Mouse (Mus musculus): ENCODE measurements at regions not wholly inside any gene's neighbourhood (a gene's known extent, or its start where the extent isn't known, plus 50 kb on each side); places are given as distances from the start of the nearest gene placed in this dataset.

GRCm38 (mm10) chr17:80831686-80832085, 103.4 kb upstream of the Map4k3 start:
- DNase-seq (ENCODE audit: low spot score): no peak
- intact Hi-C loops (cut with DNase I): no loop called here

- intact Hi-C loops (cut with DNase I): loop anchor here (2.0 to 5.0 kb wide), 3 partner anchors 101 to 153 kb away; partner anchors contain the start of gene Map4k3
- no peak for DNase-seq (ENCODE audit: low spot score)
These were observed 99.6 kb upstream of the Map4k3 start for GRCm38 (mm10) chr17:80827896-80828295.

DNA sequence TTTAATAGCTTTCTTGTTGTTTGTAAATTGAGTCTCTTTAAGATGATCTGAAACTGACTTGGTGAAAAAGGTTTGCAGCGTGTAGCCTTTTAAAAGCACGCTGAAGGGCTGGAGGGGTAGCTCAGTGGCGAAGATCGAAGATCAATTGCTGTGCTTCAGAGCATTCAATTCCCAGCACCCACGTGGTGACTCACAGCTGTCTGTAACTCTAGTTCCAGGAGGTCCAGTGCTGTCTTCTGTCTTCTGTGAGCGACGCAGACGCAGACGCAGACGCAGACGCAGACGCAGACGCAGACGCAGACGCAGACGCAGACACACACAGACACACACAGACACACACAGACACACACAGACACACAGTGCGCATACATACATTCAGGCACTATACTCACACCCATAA, 99.1 kb upstream of the Map4k3 start:
- DNase-seq (ENCODE audit: low spot score): no peak
- intact Hi-C loops (cut with DNase I): loop anchor here (5.0 kb wide), 2 partner anchors 100 to 105 kb away; partner anchors contain the start of gene Map4k3

DNA sequence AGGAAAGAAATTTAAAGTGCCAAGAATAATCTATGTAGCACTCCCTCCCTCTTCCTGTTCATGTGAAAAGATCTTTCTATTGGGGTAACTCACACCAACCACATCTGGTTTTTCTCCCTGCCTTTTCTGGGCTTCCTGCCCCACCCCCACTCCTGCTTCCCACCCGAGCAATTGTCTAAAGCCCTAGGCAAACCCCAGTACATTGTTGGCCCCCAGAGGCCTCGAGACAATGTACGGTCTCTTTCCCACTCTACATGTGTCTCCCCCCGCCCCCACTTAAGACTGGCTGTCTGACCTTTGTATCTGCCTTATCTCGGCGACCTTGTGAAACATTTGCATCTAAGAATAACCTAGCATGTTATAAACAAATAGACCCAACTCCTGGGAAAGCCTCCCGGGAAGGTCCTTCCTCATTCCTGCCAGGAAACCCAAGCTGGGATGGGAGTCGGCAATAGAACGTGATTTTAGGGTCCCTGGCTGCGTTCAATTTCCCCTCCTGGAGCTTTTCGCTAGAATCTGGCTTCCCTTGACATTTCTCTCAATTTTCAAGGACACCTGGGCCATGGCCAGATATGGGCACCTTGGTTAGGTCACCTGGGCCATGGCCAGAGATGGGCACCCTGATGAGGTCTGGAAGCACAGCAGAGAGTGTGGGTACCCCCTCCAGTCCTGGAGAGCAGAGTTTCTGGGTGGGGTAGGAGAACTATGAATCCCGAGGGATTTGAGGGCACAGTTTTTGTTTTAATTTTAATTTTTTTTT, 97.9 kb upstream of the Map4k3 start:
- intact Hi-C loops (cut with DNase I): loop anchor here (1.0 to 5.0 kb wide), 3 partner anchors 24 to 106 kb away; partner anchors contain the start of gene Map4k3
- DNase-seq (ENCODE audit: low spot score): peak; percentile 52

GRCm38 (mm10) chr17:80825518-80825901, 97.2 kb upstream of the Map4k3 start:
- no peak for DNase-seq (ENCODE audit: low spot score)
- intact Hi-C loops (cut with DNase I): loop anchor here (5.0 kb wide), 2 partner anchors 98 to 107 kb away; partner anchors contain the start of gene Map4k3

DNA sequence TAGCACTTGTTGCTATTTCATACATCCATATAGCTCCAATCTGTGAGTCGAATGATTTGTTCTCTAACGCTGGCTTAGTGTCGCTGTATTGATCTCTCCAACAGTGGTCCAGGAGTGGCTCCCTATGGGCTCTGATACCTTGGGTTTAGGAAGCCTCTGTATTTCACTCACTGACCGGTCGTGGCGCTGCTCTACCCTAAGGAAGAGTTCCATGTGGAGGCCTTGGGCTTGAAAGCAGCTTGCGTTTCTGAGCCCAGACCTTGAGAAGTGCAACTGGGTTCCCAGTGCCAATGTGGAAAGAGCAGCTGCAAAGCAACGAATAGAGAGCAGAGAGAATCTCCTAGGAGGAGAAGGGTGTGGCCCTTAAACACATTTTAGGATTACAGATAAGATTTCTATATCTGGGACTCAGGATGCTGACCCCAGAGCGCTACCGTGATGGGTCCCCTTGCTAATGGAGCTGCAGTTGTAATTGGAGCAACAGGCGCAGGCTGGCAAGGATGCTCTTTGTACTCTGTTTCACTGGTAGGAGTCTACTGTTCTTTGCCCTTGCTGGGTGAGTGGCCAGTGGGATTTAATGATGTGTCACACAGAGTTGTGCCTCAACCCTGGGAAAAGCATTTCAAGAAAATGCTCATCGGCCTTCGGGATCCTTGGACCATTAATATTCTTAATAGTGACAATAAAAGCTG, 96.7 kb upstream of the Map4k3 start:
- DNase-seq (ENCODE audit: low spot score): no peak
- intact Hi-C loops (cut with DNase I): loop anchor here (5.0 kb wide), 2 partner anchors 98 to 107 kb away; partner anchors contain the start of gene Map4k3

GRCm38 (mm10) chr17:80824261-80824660, 96.0 kb upstream of the Map4k3 start:
- intact Hi-C loops (cut with DNase I): no loop called here

GRCm38 (mm10) chr17:80820888-80821287, 92.6 kb upstream of the Map4k3 start:
- intact Hi-C loops (cut with DNase I): no loop called here
- DNase-seq (ENCODE audit: low spot score): no peak

More at GRCm38 (mm10) chr17:80824261-80824660, 96.0 kb upstream of the Map4k3 start:
- no peak for DNase-seq (ENCODE audit: low spot score)

GRCm38 (mm10) chr17:80818477-80819028, 90.3 kb upstream of the Map4k3 start:
- DNase-seq (ENCODE audit: low spot score): no peak
- intact Hi-C loops (cut with DNase I): no loop called here

DNA sequence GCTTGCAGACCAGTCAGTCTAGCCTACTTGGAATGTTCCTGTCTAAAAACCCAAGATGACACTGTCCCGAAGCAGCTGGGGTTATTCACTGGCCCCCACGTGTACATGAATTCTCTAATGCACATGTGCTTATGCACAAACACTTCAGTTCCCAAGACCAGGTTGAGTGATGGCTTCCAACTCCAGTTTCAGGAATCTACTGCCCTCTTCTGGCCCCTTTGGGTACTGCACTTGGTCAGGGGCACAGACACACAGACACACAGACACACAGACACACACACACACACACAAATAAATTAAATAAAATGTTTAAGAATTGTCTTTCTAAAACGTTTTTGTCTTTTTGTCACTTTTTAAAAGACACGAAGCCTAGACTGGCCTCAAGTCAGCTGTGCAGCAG, 87.5 kb upstream of the Map4k3 start:
- intact Hi-C loops (cut with DNase I): loop anchor here (2.0 kb wide), 1 partner anchor 195 kb away; no protein-coding TSS in a partner anchor
- no peak for DNase-seq (ENCODE audit: low spot score)

DNA sequence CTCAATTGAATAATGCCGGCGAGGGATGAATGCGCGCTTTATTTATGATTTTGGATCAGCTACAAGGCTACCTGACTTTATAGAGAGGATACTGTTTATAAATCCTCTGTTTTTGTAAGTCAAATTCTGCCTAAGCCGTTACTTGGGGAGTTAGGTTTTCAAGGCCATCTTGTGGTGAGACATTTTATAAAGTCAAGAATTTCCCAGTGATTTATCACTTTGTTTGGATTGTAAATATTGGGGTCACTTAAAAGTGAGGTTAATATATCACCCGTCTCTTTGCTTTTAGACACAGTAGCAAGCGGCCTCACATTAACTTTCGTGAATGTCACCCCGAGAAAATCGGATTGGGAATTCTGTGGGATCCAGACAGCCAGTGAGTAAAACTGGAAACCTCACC, 84.9 kb upstream of the Map4k3 start:
- DNase-seq (ENCODE audit: low spot score): no peak
- intact Hi-C loops (cut with DNase I): loop anchor here (5.0 kb wide), 1 partner anchor 131 kb away; no protein-coding TSS in a partner anchor

GRCm38 (mm10) chr17:80809275-80809674, 81.0 kb upstream of the Map4k3 start:
- intact Hi-C loops (cut with DNase I): no loop called here
- no peak for DNase-seq (ENCODE audit: low spot score)

DNA sequence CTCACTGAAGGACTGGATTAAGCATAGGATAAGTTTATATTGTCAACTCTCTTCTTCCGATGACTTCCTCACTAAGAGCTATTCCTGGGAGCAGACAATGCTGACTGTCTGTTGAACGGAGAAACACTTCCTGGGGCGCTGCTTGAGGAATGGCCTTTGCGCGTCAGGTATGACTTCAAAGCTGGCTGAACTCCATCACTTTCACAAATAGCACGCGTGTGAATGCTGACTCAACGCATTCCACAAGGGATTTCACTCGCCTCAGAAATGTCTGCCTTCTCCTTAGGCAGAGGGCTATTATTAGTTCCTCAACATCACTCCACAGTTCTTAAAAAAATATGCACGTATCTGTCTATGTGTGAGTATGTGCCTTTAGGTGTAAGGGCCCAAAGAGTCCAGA, 79.8 kb upstream of the Map4k3 start:
- no peak for DNase-seq (ENCODE audit: low spot score)
- intact Hi-C loops (cut with DNase I): no loop called here

DNA sequence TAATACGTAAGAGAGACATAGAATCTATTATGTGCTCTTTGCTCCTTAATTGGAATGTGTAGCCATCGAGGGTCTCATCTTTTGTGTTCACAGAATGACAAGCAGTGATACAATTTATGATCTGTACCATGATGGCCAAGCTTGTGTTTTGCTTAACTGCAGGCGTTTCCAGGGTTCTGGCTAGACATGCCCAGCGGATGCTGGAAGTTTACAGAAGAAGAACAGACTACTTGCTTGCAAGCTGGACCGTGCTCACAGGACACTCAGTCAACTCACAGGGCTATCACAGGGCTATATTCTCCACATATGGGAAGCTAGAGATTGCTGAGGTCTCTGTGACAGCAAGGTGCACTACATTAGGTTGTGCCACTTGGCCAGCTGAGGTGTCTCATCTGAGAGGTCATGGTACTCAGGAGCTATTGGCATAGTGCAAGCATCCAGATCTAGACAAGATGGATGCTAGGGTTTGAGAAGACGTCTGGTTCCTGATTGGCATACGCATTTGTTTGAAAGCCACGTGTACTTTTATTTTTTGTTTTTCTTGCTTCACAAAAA, 75.2 kb upstream of the Map4k3 start:
- intact Hi-C loops (cut with DNase I): no loop called here

DNA sequence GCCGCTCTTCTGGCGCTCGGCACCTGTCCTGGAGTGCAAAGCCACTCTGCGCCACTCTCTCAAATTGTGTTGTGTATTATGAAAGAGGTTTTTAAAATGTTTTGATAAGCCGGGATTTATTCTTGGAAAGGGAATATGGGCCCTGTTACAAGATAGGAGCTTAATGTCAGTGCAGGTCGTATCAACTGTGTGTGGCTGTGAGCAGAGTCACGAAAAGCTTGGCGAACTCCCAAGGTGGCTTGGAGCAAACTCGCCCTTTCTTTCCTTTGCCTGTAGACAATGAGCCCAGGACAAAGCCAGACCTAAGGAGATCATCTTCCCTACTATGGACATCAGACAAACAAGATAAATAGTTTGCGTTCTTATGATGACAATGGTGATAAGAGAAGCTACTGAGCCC, 74.3 kb upstream of the Map4k3 start:
- DNase-seq (ENCODE audit: low spot score): no peak
- intact Hi-C loops (cut with DNase I): loop anchor here (1.0 kb wide), 1 partner anchor 24 kb away; no protein-coding TSS in a partner anchor

More for the DNA sequence above, 75.2 kb upstream of the Map4k3 start:
- no peak for DNase-seq (ENCODE audit: low spot score)

DNA sequence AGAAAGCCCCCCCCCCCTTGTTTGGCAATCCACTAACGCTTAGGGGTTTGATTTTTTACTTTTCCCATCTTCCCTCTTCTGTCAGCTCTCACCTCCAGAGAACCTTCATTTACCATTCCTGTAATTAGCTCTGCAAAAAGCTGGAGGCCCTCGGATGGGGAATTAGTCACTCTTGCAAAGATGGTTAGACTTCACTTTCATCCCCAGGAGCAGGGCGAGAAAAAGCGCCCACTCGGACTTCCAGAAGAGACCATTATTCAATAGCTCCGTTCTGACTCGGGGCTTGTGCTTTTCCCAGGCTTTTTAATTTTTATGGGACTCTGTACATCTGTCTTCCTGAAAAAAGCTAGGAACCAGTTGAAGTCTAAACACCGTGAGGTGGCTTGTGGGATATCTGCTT, 73.7 kb upstream of the Map4k3 start:
- DNase-seq (ENCODE audit: low spot score): no peak
- intact Hi-C loops (cut with DNase I): loop anchor here (1.0 to 2.0 kb wide), 2 partner anchors 24 to 75 kb away; no protein-coding TSS in a partner anchor

- intact Hi-C loops (cut with DNase I): loop anchor here (2.0 kb wide), 1 partner anchor 75 kb away; no protein-coding TSS in a partner anchor
These were observed 73.2 kb upstream of the Map4k3 start for GRCm38 (mm10) chr17:80801451-80801983.

GRCm38 (mm10) chr17:80800877-80801276, 72.6 kb upstream of the Map4k3 start:
- intact Hi-C loops (cut with DNase I): loop anchor here (2.0 kb wide), 1 partner anchor 74 kb away; no protein-coding TSS in a partner anchor
- no peak for DNase-seq (ENCODE audit: low spot score)

More at GRCm38 (mm10) chr17:80801451-80801983, 73.2 kb upstream of the Map4k3 start:
- DNase-seq (ENCODE audit: low spot score): peak; percentile 73

GRCm38 (mm10) chr17:80800454-80800853, 72.2 kb upstream of the Map4k3 start:
- intact Hi-C loops (cut with DNase I): loop anchor here (2.0 kb wide), 1 partner anchor 74 kb away; no protein-coding TSS in a partner anchor
- no peak for DNase-seq (ENCODE audit: low spot score)

GRCm38 (mm10) chr17:80799061-80799460, 70.8 kb upstream of the Map4k3 start:
- intact Hi-C loops (cut with DNase I): no loop called here
- no peak for DNase-seq (ENCODE audit: low spot score)
